ENCODE assay signal across 18 mouse cellular contexts in the genomic region with DNA sequence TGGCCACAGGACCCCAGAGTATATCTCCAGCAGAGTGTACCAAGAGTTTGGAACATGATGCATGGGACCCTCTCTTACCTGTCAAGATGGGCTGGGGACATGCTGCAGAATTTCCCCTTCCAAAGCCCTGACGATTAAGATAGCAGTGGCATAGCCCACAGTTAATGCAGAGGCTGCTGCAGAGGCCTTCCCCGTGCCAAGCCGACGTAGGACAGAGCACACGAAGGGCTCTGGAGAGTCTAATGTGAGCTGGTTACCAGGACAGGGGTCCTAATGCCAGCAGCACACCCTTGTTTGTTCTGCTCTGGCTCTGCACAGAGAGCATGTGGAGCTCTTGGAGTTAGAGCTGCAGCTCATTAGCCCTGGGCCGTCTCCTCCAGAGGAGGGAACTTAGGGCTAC. TPM values are rescaled to one million over a fixed set of nuclear protein-coding genes. Genes with fewer than 3 reads are reported as not detected.
DNase-seq lines count a peak whose midpoint lies in the region; ATAC-seq lines count a peak whose summit lies in the region.
"Had no signal": no experiment of that assay in that cellular context is flagged by ENCODE, and none has a peak within 500 bp of the region (broad histone marks: within the 10 kb centered on the region; RNA-seq: fewer than 3 reads in every experiment).

No protein-coding gene starts in this region.

- 0 out of 2 replicates have a peak overlapping the region, but pooled peaks have one; percentile 3 for H3K4me3 ChIP-seq in forebrain, embryonic 13.5 days
- H3K4me3 ChIP-seq in hindbrain, embryonic 11.5 days (ENCODE audit: low read depth, low read length): no peak overlapping the region
- peak overlapping the region; percentile 53; the same call in 1 of the 2 replicates for H3K4me3 ChIP-seq in midbrain, embryonic 12.5 days
- no peak overlapping the region for H3K4me3 ChIP-seq in neural tube, embryonic 15.5 days (replicated peaks)
- H3K4me3 ChIP-seq: limb, embryonic 10.5 days; liver, embryonic 12.5 days; megakaryocyte, embryonic 14.5 days had no signal

- H3K9ac ChIP-seq in forebrain, embryonic 13.5 days: peak overlapping the region; percentile 46
- peak overlapping the region; percentile 34; the same call in 1 of the 2 replicates for H3K9ac ChIP-seq in hindbrain, embryonic 11.5 days (ENCODE audit: low read depth, low read length)
- H3K9ac ChIP-seq in midbrain, embryonic 12.5 days (replicated peaks): peak overlapping the region; percentile 47
- no peak overlapping the region for H3K9ac ChIP-seq in neural tube, embryonic 15.5 days (replicated peaks)
- H3K9ac ChIP-seq: liver, embryonic 12.5 days had no signal

- H3K27ac ChIP-seq in forebrain, embryonic 13.5 days: peak overlapping the region; percentile 87
- H3K27ac ChIP-seq in hindbrain, embryonic 11.5 days (ENCODE audit: low read depth, low read length): peak overlapping the region; percentile 93
- peak overlapping the region; percentile 96 for H3K27ac ChIP-seq in midbrain, embryonic 12.5 days (replicated peaks)
- H3K27ac ChIP-seq in neural tube, embryonic 15.5 days (replicated peaks): peak overlapping the region; percentile 83
- H3K27ac ChIP-seq: limb, embryonic 10.5 days; liver, embryonic 12.5 days had no signal

- 44% methylated on average over 6 of the region's 6 CpGs for WGBS in forebrain, embryonic 13.5 days
- 55% methylated on average over 6 of the region's 6 CpGs for WGBS in hindbrain, embryonic 11.5 days
- WGBS in midbrain, embryonic 12.5 days: 42% methylated on average over 6 of the region's 6 CpGs
- WGBS in neural tube, embryonic 15.5 days: 40% methylated on average over 6 of the region's 6 CpGs

- 0 out of 2 replicates have a peak, but pooled peaks cover 4% of the 10 kb centered on the region for H3K9me3 ChIP-seq in forebrain, embryonic 13.5 days (replicated peaks)
- H3K9me3 ChIP-seq in hindbrain, embryonic 11.5 days (ENCODE audit: control insufficient read depth, low read length): no peaks in the 10 kb centered on the region
- no peaks in the 10 kb centered on the region for H3K9me3 ChIP-seq in midbrain, embryonic 12.5 days
- no peaks in the 10 kb centered on the region for H3K9me3 ChIP-seq in neural tube, embryonic 15.5 days (replicated peaks)
- H3K9me3 ChIP-seq: limb, embryonic 10.5 days had no signal

- no peaks in the 10 kb centered on the region for H3K27me3 ChIP-seq in forebrain, embryonic 13.5 days
- peaks cover 3% of the 10 kb centered on the region; the same call in 1 of the 2 replicates for H3K27me3 ChIP-seq in hindbrain, embryonic 11.5 days (ENCODE audit: control insufficient read depth, insufficient read depth, low read length)
- H3K27me3 ChIP-seq in midbrain, embryonic 12.5 days: peaks cover 53% of the 10 kb centered on the region
- peaks cover 8% of the 10 kb centered on the region; the same call in 1 of the 2 replicates for H3K27me3 ChIP-seq in neural tube, embryonic 15.5 days (replicated peaks)

- H3K4me1 ChIP-seq in forebrain, embryonic 13.5 days: peaks cover 45% of the 10 kb centered on the region
- H3K4me1 ChIP-seq in hindbrain, embryonic 11.5 days (replicated peaks; ENCODE audit: control insufficient read depth, insufficient read depth, low read length): peaks cover 10% of the 10 kb centered on the region
- peaks cover 58% of the 10 kb centered on the region for H3K4me1 ChIP-seq in midbrain, embryonic 12.5 days
- H3K4me1 ChIP-seq in neural tube, embryonic 15.5 days: peaks cover 41% of the 10 kb centered on the region
- H3K4me1 ChIP-seq: liver, embryonic 12.5 days had no signal

- no peaks in the 10 kb centered on the region for H3K36me3 ChIP-seq in forebrain, embryonic 13.5 days (ENCODE audit: poor library complexity, severe bottlenecking)
- no peaks in the 10 kb centered on the region for H3K36me3 ChIP-seq in hindbrain, embryonic 11.5 days (ENCODE audit: control insufficient read depth, insufficient read depth, low read length)
- no peaks in the 10 kb centered on the region for H3K36me3 ChIP-seq in midbrain, embryonic 12.5 days
- no peaks in the 10 kb centered on the region for H3K36me3 ChIP-seq in neural tube, embryonic 15.5 days
- H3K36me3 ChIP-seq: limb, embryonic 10.5 days; liver, embryonic 12.5 days had no signal

- peak overlapping the region; percentile 72 for H3K4me2 ChIP-seq in forebrain, embryonic 13.5 days
- H3K4me2 ChIP-seq in hindbrain, embryonic 11.5 days (replicated peaks; ENCODE audit: low read depth, low read length): peak overlapping the region; percentile 21
- H3K4me2 ChIP-seq in midbrain, embryonic 12.5 days (replicated peaks): peak overlapping the region; percentile 68
- H3K4me2 ChIP-seq in neural tube, embryonic 15.5 days: peak overlapping the region; percentile 58
- H3K4me2 ChIP-seq: liver, embryonic 12.5 days had no signal

- ATAC-seq in forebrain, embryonic 13.5 days: peak; percentile 4; the same call in 1 of the 2 replicates
- ATAC-seq in hindbrain, embryonic 11.5 days (ENCODE audit: low FRiP score): no peak
- ATAC-seq in midbrain, embryonic 12.5 days (ENCODE audit: low FRiP score, low read depth): no peak
- ATAC-seq in neural tube, embryonic 15.5 days (ENCODE audit: low FRiP score): 0 out of 2 replicates have a peak, but pooled peaks have one; percentile 3
- ATAC-seq: CD4-positive, CD25-positive, alpha-beta regulatory T cell, adult 4 months; liver, embryonic 12.5 days had no signal

- DNase-seq in hindbrain, embryonic 11.5 days (ENCODE audit: low spot score): no peak
- DNase-seq in frontal cortex, postnatal 10 days (ENCODE audit: low spot score in 2 of 2): no peak
- no peak for DNase-seq in adipocyte (ENCODE audit: low spot score)
- DNase-seq in lung, adult 18-20 months: no peak
- DNase-seq: adrenal gland, adult 8-10 months; cerebellum, adult 9-10 months; kidney, adult 8-10 months; kidney, postnatal 4 days; right cerebral cortex, adult 18-20 months had no signal

RNA-seq across cellular contexts. Expression of gene Fam181a, which starts 2.5 kb away (rescaled TPM):
- 7.6 and 9.8 TPM in 2 replicates for polyA plus RNA-seq in forebrain, embryonic 13.5 days (2015; fragmentation: Nextera tagmentation; extraction: Ambion mirVana)
- 16.6 and 23.8 TPM in 2 replicates for polyA plus RNA-seq in hindbrain, embryonic 11.5 days (2014; fragmentation: Nextera tagmentation; extraction: Ambion mirVana)
- polyA plus RNA-seq in midbrain, embryonic 12.5 days (2016; fragmentation: Nextera tagmentation; extraction: Ambion mirVana): 44.5 and 49.0 TPM in 2 replicates
- 4.9 and 6.9 TPM in 2 replicates for polyA plus RNA-seq in neural tube, embryonic 15.5 days (2015; fragmentation: Nextera tagmentation; extraction: Ambion mirVana)
- polyA plus RNA-seq: CD4-positive, CD25-positive, alpha-beta regulatory T cell, adult 4 months; limb, embryonic 10.5 days; liver, embryonic 12.5 days; lung, embryonic 16.5 days; stomach, embryonic 16.5 days had no signal

RNA-seq across cellular contexts. Expression of gene Asb2, which starts 42.5 kb away (rescaled TPM):
- 0.40 and 0.60 TPM in 2 replicates for polyA plus RNA-seq in forebrain, embryonic 13.5 days (2015; fragmentation: Nextera tagmentation; extraction: Ambion mirVana)
- polyA plus RNA-seq in hindbrain, embryonic 11.5 days (2014; fragmentation: Nextera tagmentation; extraction: Ambion mirVana): 0.54 and 1.0 TPM in 2 replicates
- polyA plus RNA-seq in midbrain, embryonic 12.5 days (2016; fragmentation: Nextera tagmentation; extraction: Ambion mirVana): 0.90 and 1.2 TPM in 2 replicates
- polyA plus RNA-seq in neural tube, embryonic 15.5 days (2015; fragmentation: Nextera tagmentation; extraction: Ambion mirVana): 2.1 and 3.3 TPM in 2 replicates

Comparison
In these comparisons a context has a peak if more than half of its experiments do, and no peak if none do; other contexts are left out.
1. ATAC-seq: peak in forebrain, embryonic 13.5 days (single experiment) and neural tube, embryonic 15.5 days (single experiment); none in hindbrain, embryonic 11.5 days (single experiment) and midbrain, embryonic 12.5 days (single experiment).
2. H3K4me2 ChIP-seq: peak in every context shown above with its lines; median percentile 72 in forebrain, embryonic 13.5 days; 68 in midbrain, embryonic 12.5 days; 58 in neural tube, embryonic 15.5 days; 21 in hindbrain, embryonic 11.5 days.
3. H3K4me3 ChIP-seq: peak in forebrain, embryonic 13.5 days (single experiment) and midbrain, embryonic 12.5 days (single experiment); none in hindbrain, embryonic 11.5 days (single experiment) and neural tube, embryonic 15.5 days (single experiment).
4. Peak in every context shown above with its lines, with median percentiles within 50 percentile points of each other: H3K27ac ChIP-seq.